Mouse (Mus musculus): ENCODE data around the gene Cacna1a.
A peak's percentile ranks its signal among the peaks of the same experiment; 100 is the strongest.

The Cacna1a gene

DNA sequence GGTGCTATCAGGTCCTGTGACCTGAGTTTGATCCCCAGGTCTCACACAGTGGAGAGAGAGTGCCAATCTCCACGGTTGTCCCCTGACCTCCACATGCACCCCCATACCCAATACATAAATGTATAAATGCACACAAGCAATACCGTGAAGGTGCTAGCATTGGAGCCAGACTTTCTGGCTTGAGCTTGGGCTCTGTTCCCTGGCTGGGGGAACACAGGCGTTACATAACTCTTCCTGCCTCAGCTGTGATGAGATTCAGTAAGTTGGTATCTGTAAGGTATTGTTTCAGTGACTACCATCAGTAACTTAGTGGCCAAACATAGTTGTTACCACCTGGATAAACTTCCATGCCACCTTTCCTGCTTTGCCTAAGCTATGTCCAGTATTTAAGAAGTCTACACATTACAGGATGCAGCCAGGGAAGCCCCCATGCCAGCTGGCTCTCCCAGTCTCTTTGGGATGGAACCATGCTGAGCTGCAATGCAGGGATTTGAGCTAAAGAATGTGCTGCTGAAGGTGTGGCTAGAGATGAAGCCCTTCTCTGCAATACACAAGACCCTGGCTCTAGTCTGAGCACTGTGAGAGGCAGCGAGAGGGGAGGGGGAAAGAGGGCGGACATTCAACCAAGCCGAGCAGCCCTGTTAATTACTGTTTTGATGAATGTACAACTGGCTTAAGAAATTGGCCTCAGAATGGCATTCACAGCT, 7.7 kb downstream of the Cacna1a start:
- ATAC-seq (ENCODE audit: insufficient number of reproducible peaks, low FRiP score, low TSS enrichment), result no peak

DNA sequence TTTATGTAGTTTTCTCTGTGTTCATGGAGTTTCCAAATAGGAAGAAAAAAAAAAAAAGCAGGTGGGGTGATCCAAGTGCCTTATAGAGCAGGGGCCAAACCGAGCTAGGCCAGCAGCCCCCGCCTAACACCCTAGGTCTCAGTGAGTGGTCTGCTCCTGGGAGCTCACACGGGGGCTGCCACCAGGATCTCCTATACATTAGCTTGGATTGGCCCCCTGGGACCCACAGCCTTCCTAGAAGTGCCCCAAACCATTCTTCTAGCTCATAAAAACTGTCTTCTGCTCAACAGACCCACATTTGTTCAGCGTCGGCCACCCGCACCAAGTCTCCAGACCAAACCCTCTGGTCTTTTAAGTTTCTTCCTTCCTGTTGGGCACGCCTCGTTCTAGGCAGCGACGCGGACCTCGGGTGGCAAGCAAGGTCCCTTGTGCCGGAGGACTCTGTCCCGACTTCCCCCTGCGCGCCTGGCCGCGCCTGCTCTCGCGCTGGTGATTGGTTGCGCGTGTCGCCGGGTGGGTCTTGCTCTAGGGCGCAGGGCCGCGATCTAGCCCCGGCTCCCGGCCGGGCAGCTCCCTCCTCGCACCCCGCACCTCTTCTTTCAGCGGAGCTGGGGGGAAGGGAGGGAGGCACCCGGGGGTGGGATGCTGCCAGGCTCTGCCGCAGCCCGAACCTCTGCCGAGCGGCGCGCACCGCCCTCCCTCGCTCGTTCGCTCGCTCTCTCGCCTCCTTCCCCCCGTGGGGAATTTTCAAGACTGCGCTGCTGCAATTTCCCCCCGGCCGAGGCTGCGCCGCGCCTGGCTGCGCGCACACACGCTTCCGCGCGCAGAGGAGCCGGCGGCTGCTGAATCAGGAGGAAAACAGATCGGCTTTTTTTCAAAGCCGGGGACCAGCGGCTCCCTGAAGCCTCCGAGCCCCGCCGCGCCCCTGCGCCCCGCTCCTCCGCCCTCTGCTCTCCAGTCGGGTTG, 25.9 kb downstream of the Cacna1a start:
- ATAC-seq (ENCODE audit: insufficient number of reproducible peaks, low FRiP score, low TSS enrichment), result peak; percentile 42; the same call in 1 of the 2 replicates

DNA sequence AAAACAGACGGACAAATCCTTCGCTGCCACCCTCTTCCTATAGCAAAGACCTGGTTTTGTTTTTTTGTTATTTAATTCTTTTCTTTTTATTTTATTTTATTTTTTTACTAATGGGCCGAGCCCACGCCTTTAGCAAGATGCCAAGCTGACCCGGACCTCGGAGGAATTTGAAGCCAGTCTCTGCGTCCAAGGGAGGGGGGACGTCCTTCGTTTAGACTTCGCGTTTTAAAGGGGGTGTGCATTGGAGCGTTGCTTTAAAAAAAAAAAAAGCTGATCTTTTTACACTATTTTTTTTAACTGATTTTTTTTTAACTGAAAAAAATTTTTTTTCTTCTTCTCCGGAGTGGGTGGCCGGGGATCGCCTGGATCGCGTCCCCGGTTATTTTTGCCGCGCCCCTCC, 26.7 kb downstream of the Cacna1a start:
- no peak for ATAC-seq (ENCODE audit: insufficient number of reproducible peaks, low FRiP score, low TSS enrichment)

DNA sequence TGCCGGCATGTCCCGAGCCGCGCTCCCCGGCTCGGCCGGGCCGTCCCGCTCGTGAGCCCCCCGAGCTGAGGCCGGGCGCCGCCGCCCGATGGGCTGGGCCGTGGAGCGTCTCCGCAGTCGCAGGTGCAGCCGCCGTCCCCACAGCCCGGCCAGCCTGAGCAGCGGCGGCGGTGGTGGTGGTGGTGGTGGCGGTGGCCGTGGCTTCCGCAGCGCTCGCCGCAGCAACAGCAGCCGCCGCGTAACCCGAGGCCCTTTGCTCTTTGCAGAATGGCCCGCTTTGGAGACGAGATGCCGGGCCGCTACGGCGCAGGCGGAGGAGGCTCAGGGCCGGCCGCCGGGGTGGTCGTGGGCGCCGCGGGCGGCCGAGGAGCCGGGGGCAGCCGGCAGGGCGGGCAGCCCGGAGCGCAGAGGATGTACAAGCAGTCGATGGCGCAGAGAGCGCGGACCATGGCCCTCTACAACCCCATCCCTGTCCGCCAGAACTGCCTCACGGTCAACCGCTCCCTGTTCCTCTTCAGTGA, 27.2 kb downstream of the Cacna1a start:
- no peak for ATAC-seq (ENCODE audit: insufficient number of reproducible peaks, low FRiP score, low TSS enrichment)

DNA sequence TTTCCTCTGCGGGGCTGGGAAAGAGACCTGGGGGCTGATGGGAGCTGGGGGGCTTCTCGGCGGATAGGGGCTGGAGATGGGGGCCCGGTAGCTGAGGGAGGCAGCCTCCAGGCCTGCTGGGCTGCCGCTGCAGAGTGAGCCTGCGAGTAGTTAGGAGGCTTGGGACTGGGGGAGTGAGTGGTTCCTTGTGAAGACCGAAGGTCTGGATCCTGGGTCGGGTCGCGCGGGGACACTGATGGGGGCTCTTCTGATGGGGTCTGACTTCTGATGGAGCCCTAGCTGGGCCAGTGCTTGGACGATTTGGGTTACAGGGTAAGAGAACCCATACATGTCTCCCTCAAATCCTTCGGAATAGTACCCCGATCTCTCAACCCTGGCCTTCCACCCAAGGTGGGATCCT, 27.8 kb downstream of the Cacna1a start:
- no peak for ATAC-seq (ENCODE audit: insufficient number of reproducible peaks, low FRiP score, low TSS enrichment)

DNA sequence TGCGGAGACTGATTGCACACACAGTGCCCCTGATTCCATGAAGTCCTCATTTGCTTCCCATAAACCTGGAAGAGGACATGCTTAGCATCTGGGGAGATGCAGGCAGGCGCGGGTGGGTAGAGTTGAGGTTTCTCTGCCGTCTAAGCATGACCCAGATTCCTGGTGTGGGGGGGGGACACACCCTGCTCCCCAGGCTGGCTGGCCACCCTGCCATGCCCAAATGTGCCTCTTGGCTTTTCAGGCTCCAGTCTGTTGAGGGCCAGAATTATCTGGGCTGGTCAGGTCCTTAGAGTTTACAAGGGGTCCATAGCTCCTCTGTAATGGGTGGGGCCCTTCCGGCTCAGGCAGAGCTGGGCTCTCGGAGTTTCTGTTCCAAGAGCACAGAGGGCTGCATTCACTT, 28.7 kb downstream of the Cacna1a start:
- ATAC-seq (ENCODE audit: insufficient number of reproducible peaks, low FRiP score, low TSS enrichment), result 0 out of 2 replicates have a peak, but pooled peaks have one; percentile 4

DNA sequence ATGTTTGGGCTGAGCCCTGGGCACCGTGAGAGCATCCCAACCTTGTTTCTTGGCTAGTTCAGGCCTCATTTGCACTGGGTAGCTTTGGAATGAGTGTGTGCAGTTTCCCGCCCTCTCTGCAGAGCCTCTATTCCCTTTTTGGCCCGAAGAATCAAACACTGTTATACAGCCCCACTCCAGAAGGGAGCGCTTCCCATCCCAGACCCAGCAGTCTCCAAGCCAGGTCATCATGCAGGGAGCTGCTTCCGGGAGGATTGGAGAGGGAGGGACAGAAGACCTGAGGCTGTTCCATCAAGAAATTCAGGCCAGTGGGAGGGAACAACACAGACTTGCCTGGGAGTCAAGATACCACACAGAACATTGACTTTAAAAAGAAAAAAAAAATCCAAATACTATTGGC, 29.6 kb downstream of the Cacna1a start:
- ATAC-seq (ENCODE audit: insufficient number of reproducible peaks, low FRiP score, low TSS enrichment), result peak; percentile 62

- no peak for ATAC-seq (ENCODE audit: insufficient number of reproducible peaks, low FRiP score, low TSS enrichment)
Measured at GRCm38 (mm10) chr8:84424426-84424825, 36.2 kb downstream of the Cacna1a start.

DNA sequence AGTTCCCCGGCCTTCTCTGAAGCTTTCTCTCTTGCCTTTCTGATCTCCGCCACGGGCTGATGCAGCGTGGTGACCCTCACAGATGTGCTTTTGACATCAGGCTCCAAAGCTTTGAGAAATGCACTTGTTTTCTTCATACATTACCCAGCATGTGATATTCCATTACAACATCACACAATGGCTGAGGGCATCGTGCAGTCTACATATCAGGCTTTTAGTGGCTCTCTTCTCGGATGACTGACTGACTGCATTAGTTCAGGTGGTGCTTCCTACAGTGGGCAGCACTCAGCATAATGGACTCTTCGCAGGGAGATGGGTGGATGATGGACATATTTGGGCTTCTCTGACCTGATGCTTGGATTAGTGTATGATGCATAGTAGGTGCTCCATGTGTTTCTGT, 37.8 kb downstream of the Cacna1a start:
- ATAC-seq (ENCODE audit: insufficient number of reproducible peaks, low FRiP score, low TSS enrichment), result no peak

GRCm38 (mm10) chr8:84426582-84426981, 38.3 kb downstream of the Cacna1a start:
- ATAC-seq (ENCODE audit: insufficient number of reproducible peaks, low FRiP score, low TSS enrichment), result peak; percentile 89

DNA sequence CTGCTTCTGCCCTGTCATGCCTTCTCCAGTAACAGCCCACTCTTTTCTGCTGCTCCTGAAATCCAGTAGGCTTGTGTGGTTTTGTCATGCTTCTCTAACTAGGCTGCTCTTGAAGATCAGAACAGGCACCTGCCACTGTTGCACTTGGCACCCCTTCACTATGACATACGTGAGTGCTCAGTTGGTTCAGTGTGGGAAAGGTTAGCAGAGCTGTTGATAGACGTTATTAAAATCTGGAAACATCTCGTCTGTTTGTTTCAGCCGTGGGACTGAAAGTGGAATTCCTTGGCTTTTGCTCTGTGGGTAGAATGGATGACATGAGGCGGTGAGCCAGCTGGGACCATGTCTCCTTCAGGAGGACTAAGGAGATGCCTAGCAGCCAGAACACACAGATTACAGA, 39.8 kb downstream of the Cacna1a start:
- ATAC-seq (ENCODE audit: insufficient number of reproducible peaks, low FRiP score, low TSS enrichment), result 0 out of 2 replicates have a peak, but pooled peaks have one; percentile 11

GRCm38 (mm10) chr8:84429014-84429413, 40.8 kb downstream of the Cacna1a start:
- no peak for ATAC-seq (ENCODE audit: insufficient number of reproducible peaks, low FRiP score, low TSS enrichment)

DNA sequence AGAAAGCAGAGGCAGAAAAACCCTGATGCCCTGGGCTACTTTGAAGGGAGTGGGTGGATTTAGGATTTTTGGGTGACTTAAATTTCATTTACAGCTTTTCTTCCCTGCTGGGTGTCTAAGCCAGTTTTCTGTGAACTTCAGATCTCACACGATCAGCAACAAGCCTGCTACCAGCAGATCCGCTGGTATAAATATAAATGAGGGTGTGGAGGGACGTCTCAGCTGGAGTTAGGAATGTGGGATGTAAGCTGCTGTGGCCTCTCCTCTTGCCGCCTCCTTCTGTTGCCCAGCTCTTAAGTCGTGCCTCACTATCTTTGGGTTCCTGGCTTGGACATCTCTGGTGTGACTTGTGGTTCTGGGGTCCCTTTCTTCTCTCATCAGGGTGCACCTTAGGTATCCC, 41.3 kb downstream of the Cacna1a start:
- ATAC-seq (ENCODE audit: insufficient number of reproducible peaks, low FRiP score, low TSS enrichment), result no peak

GRCm38 (mm10) chr8:84435370-84435769, 47.1 kb downstream of the Cacna1a start:
- ATAC-seq (ENCODE audit: insufficient number of reproducible peaks, low FRiP score, low TSS enrichment), result no peak

DNA sequence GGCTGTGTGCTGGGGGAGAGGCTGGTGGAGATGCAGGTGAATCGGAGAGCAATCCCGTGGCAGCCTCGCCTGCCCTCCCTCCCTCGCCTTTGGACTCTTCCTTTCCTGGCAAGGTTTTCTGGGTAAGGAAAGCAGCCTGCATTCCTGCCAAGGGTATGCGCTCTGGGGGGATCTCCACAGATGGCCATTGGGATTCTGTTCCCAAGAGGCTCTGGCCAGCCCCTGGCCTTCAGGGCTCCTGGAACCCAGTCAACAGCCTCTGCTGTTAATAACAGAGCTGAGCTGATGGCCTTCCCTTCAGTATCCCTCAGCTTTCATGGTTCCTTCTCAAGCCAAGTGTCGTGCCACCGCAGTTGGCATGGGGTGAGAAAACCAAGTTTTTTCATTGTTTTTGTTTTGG, 51.6 kb downstream of the Cacna1a start:
- ATAC-seq (ENCODE audit: insufficient number of reproducible peaks, low FRiP score, low TSS enrichment), result peak; percentile 76; the same call in 1 of the 2 replicates

DNA sequence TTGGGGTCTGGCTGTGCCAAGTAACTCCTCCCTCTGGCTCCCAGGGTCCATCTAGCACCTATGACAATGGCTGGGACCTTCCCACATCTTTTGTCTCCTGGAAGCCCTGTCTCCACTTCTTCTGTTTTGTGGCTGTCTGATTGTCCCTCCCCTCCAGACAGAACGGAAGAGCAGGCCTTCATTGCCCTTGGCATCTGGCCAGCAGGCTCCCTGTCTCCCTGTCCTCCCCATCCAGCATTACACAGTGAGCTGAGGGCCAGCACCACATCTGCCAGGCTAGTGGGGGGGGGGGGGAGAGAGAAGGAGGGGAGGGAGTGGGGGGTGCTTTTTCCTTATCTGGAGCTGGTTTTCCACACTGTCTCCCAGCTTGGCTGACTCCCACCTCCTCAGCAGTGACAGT, 53.8 kb downstream of the Cacna1a start:
- ATAC-seq (ENCODE audit: insufficient number of reproducible peaks, low FRiP score, low TSS enrichment), result no peak

- peak; percentile 72 for ATAC-seq (ENCODE audit: insufficient number of reproducible peaks, low FRiP score, low TSS enrichment)
Measured at GRCm38 (mm10) chr8:84446571-84446991, 58.3 kb downstream of the Cacna1a start.

GRCm38 (mm10) chr8:84454532-84454931, 66.3 kb downstream of the Cacna1a start:
- ATAC-seq (ENCODE audit: insufficient number of reproducible peaks, low FRiP score, low TSS enrichment), result no peak

- ATAC-seq (ENCODE audit: insufficient number of reproducible peaks, low FRiP score, low TSS enrichment), result no peak
Measured at GRCm38 (mm10) chr8:84458853-84459252, 70.6 kb downstream of the Cacna1a start.

DNA sequence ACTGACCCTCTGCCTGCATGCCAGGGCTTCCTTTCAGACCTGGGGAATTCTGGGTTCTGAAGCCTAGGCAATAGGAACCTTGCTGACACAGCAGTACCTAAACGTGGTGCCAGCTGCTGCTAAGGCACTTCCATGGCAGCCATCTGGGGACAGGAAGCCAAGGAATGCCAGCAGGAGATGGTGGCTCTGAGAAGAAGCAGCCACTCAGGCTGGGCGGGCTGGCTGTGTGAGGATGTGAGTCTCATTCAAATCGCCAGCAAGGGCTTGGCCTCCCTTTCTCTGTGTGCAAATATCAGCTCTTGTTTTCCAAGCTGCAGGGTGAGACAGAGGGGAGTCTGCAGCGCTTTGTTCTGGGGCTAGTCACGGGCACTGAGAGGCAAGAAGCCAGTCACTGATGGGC, 71.0 kb downstream of the Cacna1a start:
- peak; percentile 52; the same call in 1 of the 2 replicates for ATAC-seq (ENCODE audit: insufficient number of reproducible peaks, low FRiP score, low TSS enrichment)

DNA sequence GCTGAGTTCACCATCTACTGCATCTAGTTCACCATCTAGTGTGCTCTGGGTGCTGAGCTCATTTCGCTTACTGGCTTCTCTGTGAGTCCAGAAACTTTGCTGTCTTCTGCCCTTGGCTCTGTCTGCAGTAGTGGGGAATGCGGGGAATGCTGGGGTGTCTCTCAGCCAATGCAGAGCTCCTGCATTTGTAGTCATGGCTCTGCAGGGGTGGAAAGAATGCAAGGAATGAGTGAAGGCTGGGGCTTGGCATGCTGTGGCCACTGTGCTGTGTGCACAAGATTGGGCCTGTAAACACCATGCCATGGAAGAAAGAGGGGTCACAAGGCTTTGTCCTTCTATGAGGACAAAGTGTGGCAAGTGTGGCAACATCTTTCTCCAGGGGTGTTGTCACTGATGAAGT, 72.5 kb downstream of the Cacna1a start:
- no peak for ATAC-seq (ENCODE audit: insufficient number of reproducible peaks, low FRiP score, low TSS enrichment)
